Mouse (Mus musculus): ENCODE results near the gene C730034F03Rik.

GRCm38 (mm10) chr15:89459821-89460220 lies 30.4 kb downstream of the C730034F03Rik start:
- TF ChIP-seq CTCF (IDR thresholded peaks at IDR 0.05), result no peak
- TF ChIP-seq POLR2A (IDR thresholded peaks at IDR 0.05; ENCODE audit: insufficient read depth, low read depth, low read length), result no peak

Measured in heart, adult 2 months (tissue).